Mouse (Mus musculus) MEL (cell line): Measurements from ENCODE around the gene Pafah1b1.

Experiments
- CHD2 ChIP-seq: IDR thresholded peaks from 2 replicates; pipeline ENCODE4 v1.6.1; 2011; ENCODE audit warnings: low read length, improper control_type of control experiment
- CTCF ChIP-seq, 3 experiments: IDR thresholded peaks in 2 of 3; conservative IDR thresholded peaks in 1 of 3; 2 replicates each; pipeline ENCODE4 v1.5.1; 2011 to 2012; ENCODE audit warnings: low read length in 3 of 3, low read depth in 2 of 3, mild to moderate bottlenecking in 2 of 3, improper control_type of control experiment in 1 of 3, inconsistent platforms in 1 of 3, mixed read lengths in 1 of 3, moderate library complexity in 1 of 3; ENCODE audit not compliant: control insufficient read depth in 1 of 3, insufficient read depth in 1 of 3, poor library complexity in 1 of 3, severe bottlenecking in 1 of 3
- E2F4 ChIP-seq: IDR thresholded peaks from 2 replicates; pipeline ENCODE4 v1.6.1; 2011; ENCODE audit warnings: low read depth, low read length, improper control_type of control experiment, borderline replicate concordance
- MEF2A ChIP-seq: IDR thresholded peaks from 2 replicates; pipeline ENCODE4 v1.6.1; 2014; ENCODE audit warnings: low read depth, mild to moderate bottlenecking, inconsistent platforms, low read length, improper control_type of control experiment; ENCODE audit not compliant: poor library complexity, insufficient replicate concordance, severe bottlenecking; ENCODE audit errors: extremely low read depth
- POLR2A ChIP-seq, 2 experiments: IDR thresholded peaks; 2 replicates each; pipeline ENCODE4 v1.6.1; 2011 to 2012; ENCODE audit warnings: low read length in 2 of 2, mild to moderate bottlenecking in 2 of 2, control low read depth in 1 of 2, improper control_type of control experiment in 1 of 2, low read depth in 1 of 2, moderate library complexity in 1 of 2; ENCODE audit not compliant: control insufficient read depth in 1 of 2, insufficient read depth in 1 of 2, poor library complexity in 1 of 2
- TCF12 ChIP-seq: IDR thresholded peaks from 2 replicates; pipeline ENCODE4 v1.6.1; 2014; ENCODE audit warnings: low read depth, mild to moderate bottlenecking, inconsistent platforms, low read length, improper control_type of control experiment, moderate library complexity

GRCm38 (mm10) chr11:74756631-74757030 lies 32.2 kb upstream of the Pafah1b1 start:
- no peak for TF ChIP-seq CTCF (IDR thresholded peaks at IDR 0.05 in 2 of 3, conservative IDR thresholded peaks at IDR 0.05 in 1 of 3; ENCODE audit: control insufficient read depth in 1 of 3, insufficient read depth in 1 of 3, low read depth in 2 of 3, low read length in 3 of 3, poor library complexity in 1 of 3, severe bottlenecking in 1 of 3)
- no peak for TF ChIP-seq E2F4
- TF ChIP-seq CHD2: no peak
- TF ChIP-seq TCF12: no peak
- TF ChIP-seq POLR2A (IDR thresholded peaks at IDR 0.05; ENCODE audit: control insufficient read depth in 1 of 2, insufficient read depth in 1 of 2, low read depth in 1 of 2, low read length in 2 of 2, poor library complexity in 1 of 2): no peak
- TF ChIP-seq MEF2A: no peak
